Mouse (Mus musculus) forebrain, embryonic 11.5 days (tissue): ENCODE measurements at regions not wholly inside any gene's neighbourhood (a gene's known extent, or its start where the extent isn't known, plus 50 kb on each side); places are given as distances from the start of the nearest gene placed in this dataset.

Source experiments
- ATAC-seq: fragments of 200-750 bp; cut with Nextera tagmentation; replicated peaks from 2 replicates; pipeline ENCODE4 v1.8.0; 2017; ENCODE audit warnings: moderate TSS enrichment; ENCODE audit not compliant: low FRiP score
- DNase-seq: peaks from one replicate; pipeline ENCODE4 v3.0.0-alpha.2; 2017; ENCODE audit warnings: low spot score
- H3K27ac ChIP-seq: fragments of 300-500 bp; sonication (generic); 2 replicates; pipeline ENCODE4 v1.5.1; 2014; ENCODE audit warnings: low read depth, low read length
- H3K27me3 ChIP-seq: fragments of 300-500 bp; sonication (generic); 2 replicates; pipeline ENCODE4 v1.6.1; 2014; ENCODE audit warnings: mild to moderate bottlenecking, low read length, mixed read lengths; ENCODE audit not compliant: control insufficient read depth, insufficient read depth
- H3K36me3 ChIP-seq: fragments of 300-500 bp; sonication (generic); 2 replicates; pipeline ENCODE4 v1.6.1; 2014; ENCODE audit warnings: mild to moderate bottlenecking, low read length, moderate library complexity, mixed read lengths; ENCODE audit not compliant: control insufficient read depth, insufficient read depth
- H3K4me1 ChIP-seq: fragments of 300-500 bp; sonication (generic); replicated peaks from 2 replicates; pipeline ENCODE4 v1.6.1; 2014; ENCODE audit warnings: low read length, mixed read lengths; ENCODE audit not compliant: control insufficient read depth, insufficient read depth
- H3K4me2 ChIP-seq: fragments of 300-500 bp; sonication (generic); 2 replicates; pipeline ENCODE4 v1.6.1; 2014; ENCODE audit warnings: low read depth, mild to moderate bottlenecking, low read length, moderate library complexity, mixed read lengths; ENCODE audit not compliant: severe bottlenecking
- H3K4me3 ChIP-seq: fragments of 300-500 bp; sonication (generic); 2 replicates; pipeline ENCODE4 v1.5.1; 2014; ENCODE audit warnings: low read depth, low read length
- H3K9ac ChIP-seq: fragments of 300-500 bp; sonication (generic); 2 replicates; pipeline ENCODE4 v1.6.1; 2014; ENCODE audit warnings: low read length
- H3K9me3 ChIP-seq: fragments of 300-500 bp; sonication (generic); 2 replicates; pipeline ENCODE4 v1.6.1; 2016; ENCODE audit warnings: low read length, mixed read lengths; ENCODE audit not compliant: control insufficient read depth
- WGBS: fragments of 180-500 bp; shearing (Covaris S2); extraction: QIAGEN DNeasy Blood & Tissue Kit; methylation state at CpG from one replicate; pipeline ENCODE4 v1.1.7; 2014; 5-methylcytosine and 5-hydroxymethylcytosine counted together

DNA sequence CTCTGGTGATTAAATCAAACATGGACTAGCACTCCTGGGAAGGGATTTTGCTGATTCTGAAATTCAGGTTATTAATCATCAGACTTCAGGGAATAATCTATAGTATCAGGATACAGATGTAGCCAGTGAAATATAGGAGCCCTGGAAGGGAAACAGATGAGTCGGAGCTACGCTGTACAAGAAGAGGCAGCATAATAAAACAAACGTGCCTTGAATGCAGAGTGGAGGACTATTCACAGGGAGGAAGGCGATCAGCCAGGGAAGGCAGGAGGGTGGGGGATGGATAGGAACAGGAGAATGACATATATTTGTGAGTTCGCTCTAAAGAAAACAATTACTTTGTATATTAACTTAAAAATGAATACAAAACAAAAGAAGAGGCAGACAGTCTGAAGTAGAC, 286.6 kb upstream of the Got2 start:
- DNase-seq (no peak), ATAC-seq (0 out of 2 replicates have a peak, but pooled peaks have one; percentile 39)
- Histone ChIP-seq H3K4me2 (no peak overlapping the region), H3K4me1 (no peaks in the 10 kb centered on the region), H3K9me3 (no peaks in the 10 kb centered on the region), H3K9ac (no peak overlapping the region), H3K36me3 (no peaks in the 10 kb centered on the region), H3K27ac (no peak overlapping the region), H3K4me3 (no peak overlapping the region), H3K27me3 (no peaks in the 10 kb centered on the region)
- WGBS, result 75% methylated on average over 5 of the region's 5 CpGs

DNA sequence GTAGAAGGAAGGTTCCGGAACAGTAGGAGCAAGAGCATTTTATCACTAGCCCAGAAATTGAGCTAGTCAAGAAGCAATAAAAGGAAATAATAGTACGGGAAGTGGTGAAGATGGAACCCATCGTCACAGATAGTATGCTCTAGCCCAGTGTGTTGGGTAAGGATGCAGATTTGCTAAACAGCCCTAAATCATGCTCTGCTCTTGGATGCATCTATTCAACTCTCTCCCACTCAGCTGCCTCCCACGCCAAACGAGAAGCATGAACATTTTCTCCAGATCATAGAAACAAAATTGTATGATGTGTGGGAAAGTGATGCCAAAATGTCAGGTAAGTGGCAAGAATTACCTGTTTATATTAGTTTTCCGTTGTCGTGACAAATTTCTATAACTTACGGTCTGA, 276.6 kb upstream of the Got2 start:
- Histone ChIP-seq H3K36me3 (no peaks in the 10 kb centered on the region), H3K27me3 (no peaks in the 10 kb centered on the region), H3K9me3 (no peaks in the 10 kb centered on the region), H3K4me2 (no peak overlapping the region), H3K27ac (no peak overlapping the region), H3K4me3 (no peak overlapping the region), H3K9ac (no peak overlapping the region), H3K4me1 (no peaks in the 10 kb centered on the region)
- WGBS, result 92% methylated on average over 8 of the region's 8 CpGs
- no peak for ATAC-seq
- no peak for DNase-seq

DNA sequence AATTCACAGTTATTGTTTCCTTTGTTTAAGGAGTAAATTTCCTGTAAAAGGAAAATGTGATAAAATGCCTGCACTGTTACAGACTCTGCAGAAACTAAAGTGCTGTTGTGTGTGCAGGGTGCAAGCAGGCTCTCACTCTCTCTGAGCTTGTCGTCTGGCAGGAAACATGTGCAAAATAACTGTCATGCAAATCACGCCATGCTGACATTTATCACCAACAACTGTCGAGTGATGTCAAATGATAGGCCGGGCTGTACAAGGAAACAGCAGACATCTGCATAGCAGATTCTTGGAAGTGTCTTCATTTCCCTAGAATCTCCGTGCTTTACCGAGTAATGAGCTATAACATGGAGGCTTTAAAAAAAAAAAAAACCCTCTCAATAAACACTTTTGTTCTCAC, 271.6 kb upstream of the Got2 start:
- Histone ChIP-seq H3K4me3 (no peak overlapping the region), H3K36me3 (no peaks in the 10 kb centered on the region), H3K9ac (no peak overlapping the region), H3K27ac (no peak overlapping the region), H3K4me2 (no peak overlapping the region), H3K9me3 (no peaks in the 10 kb centered on the region), H3K27me3 (no peaks in the 10 kb centered on the region), H3K4me1 (no peaks in the 10 kb centered on the region)
- DNase-seq (no peak), ATAC-seq (no peak)
- 79% methylated on average over 6 of the region's 6 CpGs for WGBS

DNA sequence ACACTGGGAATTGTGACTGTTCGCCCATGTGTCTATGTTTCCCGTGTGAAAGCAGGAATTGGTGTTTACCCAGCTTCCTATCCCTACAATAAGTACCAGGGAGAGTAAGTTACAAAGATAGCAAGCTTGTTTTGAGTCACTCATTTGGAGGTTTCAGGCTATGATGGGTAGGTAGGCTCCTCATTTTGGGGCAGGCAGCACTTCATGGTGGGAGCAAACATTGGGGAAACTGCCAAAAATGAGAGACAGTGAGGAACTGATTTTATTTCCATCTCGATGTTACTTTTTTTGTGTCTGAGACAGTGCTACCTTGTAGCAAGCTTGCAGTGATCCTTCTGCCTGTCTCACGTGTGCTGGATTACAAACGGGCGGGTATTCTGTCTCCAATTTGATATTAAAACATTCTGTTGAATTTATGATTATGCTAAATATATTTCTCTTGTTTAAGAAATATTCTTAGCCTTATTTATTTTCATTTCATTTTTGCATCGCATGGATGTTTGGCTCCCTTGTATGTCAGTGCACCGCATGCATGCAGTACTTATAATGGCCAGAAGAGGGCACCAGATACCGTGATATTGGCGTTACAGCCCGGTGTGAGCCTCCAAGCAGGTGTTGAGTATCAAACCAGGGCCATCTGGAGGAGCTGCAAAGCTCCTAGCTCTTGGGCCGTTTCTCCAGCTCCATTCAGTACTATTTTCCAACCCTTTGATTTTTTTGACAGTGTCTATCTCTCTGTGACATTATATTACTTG, 264.3 kb upstream of the Got2 start:
- Histone ChIP-seq H3K9ac (no peak overlapping the region), H3K4me2 (no peak overlapping the region), H3K4me1 (no peaks in the 10 kb centered on the region), H3K36me3 (no peaks in the 10 kb centered on the region), H3K9me3 (no peaks in the 10 kb centered on the region), H3K27ac (no peak overlapping the region), H3K27me3 (no peaks in the 10 kb centered on the region), H3K4me3 (no peak overlapping the region)
- ATAC-seq, result peak; percentile 64; the same call in 1 of the 2 replicates
- WGBS, result 43% methylated on average over 12 of the region's 12 CpGs
- peak; percentile 80 for DNase-seq

DNA sequence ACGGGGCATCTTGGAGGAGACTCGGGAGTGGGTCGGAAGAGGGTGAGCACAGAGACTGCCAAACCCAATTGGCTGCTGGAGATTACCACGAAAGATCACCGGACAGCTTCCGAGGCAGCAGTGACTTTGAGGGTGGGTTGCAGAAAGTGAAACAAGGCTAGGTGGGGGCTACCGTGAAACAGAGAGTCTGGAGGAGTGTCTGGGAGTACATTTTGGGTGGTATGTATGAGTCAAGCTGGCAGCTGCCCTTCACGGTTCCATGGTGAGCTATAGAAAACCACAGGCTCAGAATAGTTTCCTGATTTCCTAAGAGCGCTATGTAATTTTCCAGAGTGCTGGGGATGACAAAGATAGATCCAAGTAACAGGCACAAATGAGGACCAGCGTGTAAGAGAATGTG, 263.7 kb upstream of the Got2 start:
- H3K4me2 ChIP-seq, result no peak overlapping the region
- H3K4me1 ChIP-seq, result no peaks in the 10 kb centered on the region
- no peaks in the 10 kb centered on the region for H3K9me3 ChIP-seq
- no peaks in the 10 kb centered on the region for H3K27me3 ChIP-seq
- H3K27ac ChIP-seq, result no peak overlapping the region
- H3K9ac ChIP-seq, result no peak overlapping the region
- H3K4me3 ChIP-seq, result no peak overlapping the region
- H3K36me3 ChIP-seq, result no peaks in the 10 kb centered on the region
- DNase-seq (no peak), ATAC-seq (no peak)
- WGBS, result 86% methylated on average over 10 of the region's 10 CpGs

DNA sequence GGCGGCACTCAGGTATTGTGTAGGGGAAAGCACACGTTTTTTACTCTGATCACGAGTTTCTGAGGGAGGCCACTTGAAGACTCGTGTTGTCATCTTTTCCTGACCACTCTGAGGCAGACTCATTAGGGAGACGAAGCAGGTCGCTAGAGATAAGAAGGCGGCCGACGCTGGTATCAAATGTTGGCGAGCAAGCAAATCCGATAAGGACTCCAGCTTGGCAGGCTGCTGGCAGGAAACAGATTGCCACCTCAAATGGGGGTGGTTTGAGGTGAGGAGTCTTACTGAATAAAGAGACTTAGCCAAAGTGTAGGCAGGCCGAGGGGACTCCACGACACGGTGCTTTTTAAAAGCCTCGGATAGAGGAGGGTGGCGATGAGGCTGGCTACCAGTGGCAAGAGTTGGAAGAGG, 262.7 kb upstream of the Got2 start:
- 87% methylated on average over 16 of the region's 16 CpGs for WGBS
- H3K4me1 ChIP-seq, result no peaks in the 10 kb centered on the region
- H3K9me3 ChIP-seq, result no peaks in the 10 kb centered on the region
- DNase-seq (no peak), ATAC-seq (no peak)
- no peak overlapping the region for H3K9ac ChIP-seq
- H3K36me3 ChIP-seq, result no peaks in the 10 kb centered on the region
- H3K27ac ChIP-seq, result no peak overlapping the region
- H3K4me3 ChIP-seq, result no peak overlapping the region
- H3K27me3 ChIP-seq, result no peaks in the 10 kb centered on the region
- no peak overlapping the region for H3K4me2 ChIP-seq

DNA sequence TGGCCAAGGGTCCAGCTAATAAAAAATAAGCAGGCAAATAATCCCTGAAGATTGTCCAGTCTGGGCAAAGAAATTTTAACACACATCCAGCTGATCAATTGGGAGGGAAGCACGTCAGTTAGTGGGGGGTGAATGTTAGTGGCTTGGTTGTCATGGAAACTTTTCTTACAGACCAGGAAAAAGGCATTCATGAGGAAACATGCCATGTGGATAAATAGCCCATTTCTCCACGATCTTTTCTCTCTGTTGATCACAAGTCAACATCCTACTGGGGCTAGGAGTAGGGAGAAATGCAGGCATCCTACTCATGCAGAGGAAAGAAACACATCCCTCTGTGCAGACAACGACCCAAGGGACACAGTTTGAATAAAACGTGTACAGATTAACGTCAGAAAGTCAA, 243.8 kb upstream of the Got2 start:
- 30% methylated on average over 5 of the region's 5 CpGs for WGBS
- H3K27ac ChIP-seq, result no peak overlapping the region
- H3K36me3 ChIP-seq, result no peaks in the 10 kb centered on the region
- no peak overlapping the region for H3K9ac ChIP-seq
- no peaks in the 10 kb centered on the region for H3K9me3 ChIP-seq
- no peaks in the 10 kb centered on the region for H3K4me1 ChIP-seq
- DNase-seq (no peak), ATAC-seq (peak; percentile 56)
- H3K27me3 ChIP-seq, result no peaks in the 10 kb centered on the region
- no peak overlapping the region for H3K4me3 ChIP-seq
- no peak overlapping the region for H3K4me2 ChIP-seq

DNA sequence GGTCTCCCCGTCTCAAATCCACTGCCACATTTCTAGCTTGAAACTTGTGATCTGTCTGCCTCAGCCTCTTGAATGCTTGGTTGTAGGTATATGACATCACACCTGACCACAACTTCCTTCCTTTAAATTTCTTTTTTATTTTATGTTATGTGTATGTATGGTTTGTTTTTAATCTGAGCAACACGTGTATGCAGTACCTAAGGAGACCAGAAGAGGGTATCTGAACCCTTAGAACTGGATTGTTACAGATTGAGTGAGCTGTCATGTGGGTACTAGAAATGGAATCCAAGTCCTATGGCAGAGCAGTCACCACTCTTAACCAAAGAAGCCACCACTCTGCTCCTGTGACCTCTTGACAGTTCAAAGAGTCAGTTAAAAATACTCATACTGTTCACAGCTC, 240.0 kb upstream of the Got2 start:
- DNase-seq, result no peak
- Histone ChIP-seq H3K9ac (no peak overlapping the region), H3K4me2 (no peak overlapping the region), H3K27ac (no peak overlapping the region), H3K9me3 (no peaks in the 10 kb centered on the region), H3K4me3 (no peak overlapping the region), H3K36me3 (no peaks in the 10 kb centered on the region), H3K27me3 (no peaks in the 10 kb centered on the region), H3K4me1 (no peaks in the 10 kb centered on the region)
- WGBS, result 74% methylated on average over 2 of the region's 2 CpGs
- ATAC-seq, result no peak

DNA sequence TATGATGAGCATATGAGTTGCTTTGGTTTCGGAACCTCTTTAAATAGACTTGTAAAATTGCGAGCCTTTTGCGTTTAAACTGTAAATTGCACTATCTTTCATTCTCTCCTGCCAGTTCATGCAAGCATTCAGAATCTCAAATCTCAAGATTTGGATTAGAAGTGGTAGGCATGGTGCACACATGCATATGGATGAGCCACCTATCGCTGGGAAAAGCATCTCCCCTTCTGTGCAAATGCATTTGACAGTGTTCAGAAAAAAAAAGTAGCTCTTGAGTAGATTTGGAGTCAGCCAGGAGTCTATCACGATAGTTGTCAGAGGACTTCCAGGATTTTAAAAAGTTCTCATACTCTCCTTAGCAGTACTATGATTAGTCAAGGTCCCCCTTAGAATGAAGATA, 212.5 kb upstream of the Got2 start:
- no peak overlapping the region for H3K9ac ChIP-seq
- no peak overlapping the region for H3K27ac ChIP-seq
- no peak overlapping the region for H3K4me2 ChIP-seq
- H3K4me3 ChIP-seq, result no peak overlapping the region
- DNase-seq (no peak), ATAC-seq (no peak)
- no peaks in the 10 kb centered on the region for H3K36me3 ChIP-seq
- no peaks in the 10 kb centered on the region for H3K27me3 ChIP-seq
- no peaks in the 10 kb centered on the region for H3K4me1 ChIP-seq
- WGBS, result 83% methylated on average over 5 of the region's 5 CpGs
- H3K9me3 ChIP-seq, result no peaks in the 10 kb centered on the region
